Mouse (Mus musculus): Measurements from ENCODE around the gene Aoah. TPM values are rescaled to one million over a fixed set of nuclear protein-coding genes. Genes with fewer than 3 reads are reported as not detected.

The Aoah gene
- polyA plus RNA-seq, 1 experiment from 2014 or later, result 0.54 TPM

GRCm38 (mm10) chr13:20900396-20900971, 106.6 kb downstream of the Aoah start:
- WGBS, result 54% methylated on average over 8 of the region's 8 CpGs
- no peak overlapping the region for H3K4me3 ChIP-seq (ENCODE audit: low read depth, low read length)
- H3K27ac ChIP-seq (ENCODE audit: low read depth, low read length), result no peak overlapping the region
- H3K4me1 ChIP-seq (replicated peaks; ENCODE audit: control insufficient read depth, insufficient read depth, low read length), result no peaks in the 10 kb centered on the region
- peak; percentile 14 for DNase-seq (ENCODE audit: low spot score)
- H3K4me2 ChIP-seq (replicated peaks; ENCODE audit: low read depth, low read length), result no peak overlapping the region
- no peak overlapping the region for H3K9ac ChIP-seq (ENCODE audit: low read depth, low read length)
- H3K27me3 ChIP-seq (ENCODE audit: control insufficient read depth, insufficient read depth, low read length), result no peaks in the 10 kb centered on the region
- no peaks in the 10 kb centered on the region for H3K9me3 ChIP-seq (ENCODE audit: control insufficient read depth, low read length)
- H3K36me3 ChIP-seq (ENCODE audit: control insufficient read depth, insufficient read depth, low read length), result no peaks in the 10 kb centered on the region
- peak; percentile 68 for ATAC-seq (ENCODE audit: low FRiP score)

- Histone ChIP-seq H3K9me3 (ENCODE audit: control insufficient read depth, low read length) (no peaks in the 10 kb centered on the region), H3K9ac (ENCODE audit: low read depth, low read length) (no peak overlapping the region), H3K27me3 (ENCODE audit: control insufficient read depth, insufficient read depth, low read length) (no peaks in the 10 kb centered on the region), H3K4me2 (replicated peaks; ENCODE audit: low read depth, low read length) (no peak overlapping the region), H3K36me3 (ENCODE audit: control insufficient read depth, insufficient read depth, low read length) (no peaks in the 10 kb centered on the region), H3K4me3 (ENCODE audit: low read depth, low read length) (no peak overlapping the region), H3K4me1 (replicated peaks; ENCODE audit: control insufficient read depth, insufficient read depth, low read length) (no peaks in the 10 kb centered on the region), H3K27ac (ENCODE audit: low read depth, low read length) (no peak overlapping the region)
- ATAC-seq (ENCODE audit: low FRiP score) (peak; percentile 85), DNase-seq (ENCODE audit: low spot score) (peak; percentile 18)
- 16% methylated on average over 2 of the region's 2 CpGs for WGBS
These were observed 107.1 kb downstream of the Aoah start for GRCm38 (mm10) chr13:20900972-20901457.

- H3K27ac ChIP-seq (ENCODE audit: low read depth, low read length), result no peak overlapping the region
- no peak; the same call in 1 of the 2 replicates for ATAC-seq (ENCODE audit: low FRiP score)
- no peaks in the 10 kb centered on the region for H3K9me3 ChIP-seq (ENCODE audit: control insufficient read depth, low read length)
- 53% methylated on average over 3 of the region's 3 CpGs for WGBS
- H3K27me3 ChIP-seq (ENCODE audit: control insufficient read depth, insufficient read depth, low read length), result no peaks in the 10 kb centered on the region
- no peaks in the 10 kb centered on the region for H3K36me3 ChIP-seq (ENCODE audit: control insufficient read depth, insufficient read depth, low read length)
- no peak for DNase-seq (ENCODE audit: low spot score)
- no peaks in the 10 kb centered on the region for H3K4me1 ChIP-seq (replicated peaks; ENCODE audit: control insufficient read depth, insufficient read depth, low read length)
- H3K9ac ChIP-seq (ENCODE audit: low read depth, low read length), result no peak overlapping the region
- no peak overlapping the region for H3K4me3 ChIP-seq (ENCODE audit: low read depth, low read length)
- H3K4me2 ChIP-seq (replicated peaks; ENCODE audit: low read depth, low read length), result no peak overlapping the region
These were observed 107.8 kb downstream of the Aoah start for GRCm38 (mm10) chr13:20901634-20902135.

GRCm38 (mm10) chr13:20904118-20904517, 110.2 kb downstream of the Aoah start:
- Histone ChIP-seq H3K27ac (ENCODE audit: low read depth, low read length) (no peak overlapping the region), H3K36me3 (ENCODE audit: control insufficient read depth, insufficient read depth, low read length) (no peaks in the 10 kb centered on the region), H3K4me2 (replicated peaks; ENCODE audit: low read depth, low read length) (no peak overlapping the region), H3K27me3 (ENCODE audit: control insufficient read depth, insufficient read depth, low read length) (no peaks in the 10 kb centered on the region), H3K4me3 (ENCODE audit: low read depth, low read length) (no peak overlapping the region), H3K9me3 (ENCODE audit: control insufficient read depth, low read length) (no peaks in the 10 kb centered on the region), H3K4me1 (replicated peaks; ENCODE audit: control insufficient read depth, insufficient read depth, low read length) (no peaks in the 10 kb centered on the region), H3K9ac (ENCODE audit: low read depth, low read length) (no peak overlapping the region)
- WGBS, result 65% methylated on average over 4 of the region's 4 CpGs
- DNase-seq (ENCODE audit: low spot score) (no peak), ATAC-seq (ENCODE audit: low FRiP score) (no peak)

- Histone ChIP-seq H3K4me1 (replicated peaks; ENCODE audit: control insufficient read depth, insufficient read depth, low read length) (no peaks in the 10 kb centered on the region), H3K9me3 (ENCODE audit: control insufficient read depth, low read length) (no peaks in the 10 kb centered on the region), H3K27ac (ENCODE audit: low read depth, low read length) (no peak overlapping the region), H3K36me3 (ENCODE audit: control insufficient read depth, insufficient read depth, low read length) (no peaks in the 10 kb centered on the region), H3K27me3 (ENCODE audit: control insufficient read depth, insufficient read depth, low read length) (no peaks in the 10 kb centered on the region), H3K4me3 (ENCODE audit: low read depth, low read length) (no peak overlapping the region), H3K9ac (ENCODE audit: low read depth, low read length) (no peak overlapping the region), H3K4me2 (replicated peaks; ENCODE audit: low read depth, low read length) (no peak overlapping the region)
- WGBS, result 80% methylated on average over 2 of the region's 2 CpGs
- DNase-seq (ENCODE audit: low spot score) (no peak), ATAC-seq (ENCODE audit: low FRiP score) (no peak)
These were observed 111.3 kb downstream of the Aoah start for GRCm38 (mm10) chr13:20905195-20905594.

GRCm38 (mm10) chr13:20916698-20917511, 123.0 kb downstream of the Aoah start:
- DNase-seq (ENCODE audit: low spot score), result peak; percentile 13
- peak; percentile 84 for ATAC-seq (ENCODE audit: low FRiP score)
- Histone ChIP-seq H3K27ac (ENCODE audit: low read depth, low read length) (peak overlapping the region; percentile 42; the same call in 1 of the 2 replicates), H3K4me3 (ENCODE audit: low read depth, low read length) (no peak overlapping the region), H3K36me3 (ENCODE audit: control insufficient read depth, insufficient read depth, low read length) (no peaks in the 10 kb centered on the region), H3K27me3 (ENCODE audit: control insufficient read depth, insufficient read depth, low read length) (no peaks in the 10 kb centered on the region), H3K4me2 (replicated peaks; ENCODE audit: low read depth, low read length) (no peak overlapping the region), H3K9ac (ENCODE audit: low read depth, low read length) (no peak overlapping the region), H3K9me3 (ENCODE audit: control insufficient read depth, low read length) (no peaks in the 10 kb centered on the region), H3K4me1 (replicated peaks; ENCODE audit: control insufficient read depth, insufficient read depth, low read length) (no peaks in the 10 kb centered on the region)
- 69% methylated on average over 10 of the region's 10 CpGs for WGBS

GRCm38 (mm10) chr13:20920401-20920800, 126.5 kb downstream of the Aoah start:
- ATAC-seq (ENCODE audit: low FRiP score) (no peak), DNase-seq (ENCODE audit: low spot score) (no peak)
- Histone ChIP-seq H3K4me1 (replicated peaks; ENCODE audit: control insufficient read depth, insufficient read depth, low read length) (no peaks in the 10 kb centered on the region), H3K4me2 (replicated peaks; ENCODE audit: low read depth, low read length) (no peak overlapping the region), H3K9me3 (ENCODE audit: control insufficient read depth, low read length) (no peaks in the 10 kb centered on the region), H3K27me3 (ENCODE audit: control insufficient read depth, insufficient read depth, low read length) (no peaks in the 10 kb centered on the region), H3K9ac (ENCODE audit: low read depth, low read length) (no peak overlapping the region), H3K4me3 (ENCODE audit: low read depth, low read length) (no peak overlapping the region), H3K36me3 (ENCODE audit: control insufficient read depth, insufficient read depth, low read length) (no peaks in the 10 kb centered on the region), H3K27ac (ENCODE audit: low read depth, low read length) (no peak overlapping the region)
- WGBS, result 97% methylated on average over 3 of the region's 3 CpGs

- DNase-seq (ENCODE audit: low spot score), result no peak
- H3K27ac ChIP-seq (ENCODE audit: low read depth, low read length), result no peak overlapping the region
- H3K9ac ChIP-seq (ENCODE audit: low read depth, low read length), result no peak overlapping the region
- H3K9me3 ChIP-seq (ENCODE audit: control insufficient read depth, low read length), result no peaks in the 10 kb centered on the region
- ATAC-seq (ENCODE audit: low FRiP score), result no peak
- no peaks in the 10 kb centered on the region for H3K27me3 ChIP-seq (ENCODE audit: control insufficient read depth, insufficient read depth, low read length)
- no peaks in the 10 kb centered on the region for H3K36me3 ChIP-seq (ENCODE audit: control insufficient read depth, insufficient read depth, low read length)
- no peak overlapping the region for H3K4me2 ChIP-seq (replicated peaks; ENCODE audit: low read depth, low read length)
- H3K4me1 ChIP-seq (replicated peaks; ENCODE audit: control insufficient read depth, insufficient read depth, low read length), result no peaks in the 10 kb centered on the region
- no peak overlapping the region for H3K4me3 ChIP-seq (ENCODE audit: low read depth, low read length)
These were observed 142.1 kb downstream of the Aoah start for GRCm38 (mm10) chr13:20936016-20936415.
